8 mouse cellular contexts compared by ENCODE assay signal in genomic region chr5:33995843-33996693, GRCm38 (mm10). TPM values are rescaled to one million over a fixed set of nuclear protein-coding genes. Genes with fewer than 3 reads are reported as not detected.
DNase-seq lines count a peak whose midpoint lies in the region; ATAC-seq and TF ChIP-seq lines count a peak whose summit lies in the region.

Gene Nat8l (plus strand): TSS chr5:33995984.

- peak; percentile 56 to 59 for DNase-seq in B cell, adult 2 months
- DNase-seq in heart, postnatal 36 days = peak; percentile 33 to 42
- peak; percentile 89 to 92 for DNase-seq in left cerebral cortex, adult 18-20 months (ENCODE audit: low spot score in 2 of 2)
- peak; percentile 92 for DNase-seq in right cerebral cortex, postnatal 25 days
- no peak for DNase-seq in c-Kit-positive CD71-positive TER-119-positive erythroid progenitor cells, embryonic 14.5 days (ENCODE audit: low spot score)

- peaks cover 2% of the 10 kb centered on the region for H3K4me1 ChIP-seq in bone marrow, adult 2 months (ENCODE audit: control insufficient read depth, insufficient read depth, low read length)
- H3K4me1 ChIP-seq in embryonic facial prominence, embryonic 15.5 days = peaks cover 29% of the 10 kb centered on the region

- intact Hi-C loops in heart, postnatal 36 days (cut with DNase I) = no loop called here

- peak; percentile 81 for ATAC-seq in embryonic facial prominence, embryonic 15.5 days (ENCODE audit: insufficient number of reproducible peaks, low FRiP score, low TSS enrichment, low read depth)

- H3K79me2 ChIP-seq in macrophage (ENCODE audit: inconsistent target) = no peaks in the 10 kb centered on the region

- peak within 1 kb of the TSS; percentile 77 for H3K27ac ChIP-seq in bone marrow, adult 2 months (ENCODE audit: control insufficient read depth, insufficient read depth, low read depth, low read length, poor library complexity)
- no peak within 1 kb of the TSS for H3K27ac ChIP-seq in embryonic facial prominence, embryonic 15.5 days (replicated peaks)
- no peak within 1 kb of the TSS for H3K27ac ChIP-seq in macrophage

- peak within 1 kb of the TSS; percentile 90 for H3K4me3 ChIP-seq in bone marrow, adult 2 months (replicated peaks; ENCODE audit: control insufficient read depth, low read depth, low read length)
- H3K4me3 ChIP-seq in embryonic facial prominence, embryonic 15.5 days (replicated peaks) = peak within 1 kb of the TSS; percentile 65
- peak within 1 kb of the TSS; percentile 19; the same call in 1 of the 2 replicates for H3K4me3 ChIP-seq in macrophage (ENCODE audit: inconsistent target)

- peak within 1 kb of the TSS; percentile 98 for H3K4me2 ChIP-seq in embryonic facial prominence, embryonic 15.5 days (replicated peaks)

- H3K36me3 ChIP-seq in embryonic facial prominence, embryonic 15.5 days = no peaks in the 10 kb centered on the region
- H3K36me3 ChIP-seq in macrophage (ENCODE audit: inconsistent target) = no peaks in the 10 kb centered on the region

- WGBS in bone marrow, adult 2 months = under 1% methylated on average over 90 of the region's 90 CpGs
- under 1% methylated on average over 86 of the region's 90 CpGs for WGBS in embryonic facial prominence, embryonic 15.5 days
- 1% methylated on average over 87 of the region's 90 CpGs for WGBS in macrophage (ENCODE audit: missing documents)

- H3K9ac ChIP-seq in embryonic facial prominence, embryonic 15.5 days = peak within 1 kb of the TSS; percentile 18; the same call in 1 of the 2 replicates

- no peaks in the 10 kb centered on the region for H3K9me3 ChIP-seq in embryonic facial prominence, embryonic 15.5 days (replicated peaks)

- H3K27me3 ChIP-seq in embryonic facial prominence, embryonic 15.5 days = peaks cover 69% of the 10 kb centered on the region

- TF ChIP-seq POLR2A in bone marrow, adult 2 months (IDR thresholded peaks at IDR 0.05; ENCODE audit: borderline replicate concordance, control insufficient read depth, low read depth, low read length) = no peak; the same call in 1 of the 2 replicates

- TF ChIP-seq CTCF in bone marrow, adult 2 months (IDR thresholded peaks at IDR 0.05; ENCODE audit: control insufficient read depth, insufficient read depth, low read length) = no peak

RNA-seq across cellular contexts. Expression of gene Nat8l, which starts in this region (rescaled TPM):
- 1.7 and 4.0 TPM in 2 replicates for polyA plus RNA-seq in bone marrow, adult 2 months (2011; ENCODE audit: insufficient read depth, insufficient read length, low replicate concordance, missing spikeins)
- 0.39 and 0.74 TPM in 2 replicates for polyA plus RNA-seq in embryonic facial prominence, embryonic 15.5 days (2015; fragmentation: Nextera tagmentation; extraction: Ambion mirVana)
- total RNA-seq in heart, postnatal 36 days (2021) = 1 to 10 TPM in 1 of 2 experiments, under 1 TPM in 1; 0.79 to 1.1 TPM
- total RNA-seq in left cerebral cortex, adult 18-20 months (2021) = 100 to 1,000 TPM; 208 to 236 TPM
- total RNA-seq in macrophage (2018; cell fraction: chromatin; rRNA removed) = 1 to 10 TPM in 11 of 26 experiments, under 1 TPM in 13, not detected in 2; 0.08 to 7.4 (median 0.84) TPM
- total RNA-seq in macrophage (2018; cell fraction: cytosol; rRNA removed) = 10 to 100 TPM in 7 of 26 experiments, 1 to 10 TPM in 14, under 1 TPM in 5; 0.53 to 13.1 (median 3.1) TPM
- total RNA-seq in macrophage (2018; cell fraction: nucleus; rRNA removed) = 10 to 100 TPM in 2 of 26 experiments, 1 to 10 TPM in 20, under 1 TPM in 4; 0.42 to 17.1 (median 2.2) TPM
- 1.8 to 9.4 TPM (median 5.4 TPM) in 3 replicates for polyA plus RNA-seq in macrophage (2018)

Comparison
In these comparisons a context has a peak if more than half of its experiments do, and no peak if none do; other contexts are left out.
1. RNA of gene Nat8l (total RNA-seq): 208 to 236 TPM in left cerebral cortex, adult 18-20 months; 0.79 to 1.1 TPM in heart, postnatal 36 days; every median in the first group is over 10 times any median in the second.
2. Peak in ATAC-seq, H3K4me3 ChIP-seq, H3K9ac ChIP-seq and H3K4me2 ChIP-seq in embryonic facial prominence, embryonic 15.5 days; RNA of the gene not detected or under 1 TPM.
3. H3K4me3 ChIP-seq: peak in every context shown above with its lines; median percentile 90 in bone marrow, adult 2 months; 65 in embryonic facial prominence, embryonic 15.5 days; 19 in macrophage.